Mouse (Mus musculus): ENCODE data around the gene Mettl16. TPM values are rescaled to one million over a fixed set of nuclear protein-coding genes. Genes with fewer than 3 reads are reported as not detected.
"Not testable (repeated sequence)": the region's sequence is repeated elsewhere in the genome, so short reads cannot be mapped to it uniquely, and the experiment has no call there.

Mettl16 gene
- total RNA-seq, 2 experiments from 2014 or later = 9.9 to 14.7 TPM

GRCm38 (mm10) chr11:74771234-74771633, 604 bp downstream of the Mettl16 start:
- no peak for DNase-seq
- intact Hi-C loops (cut with DNase I) = loop anchor here (2.0 kb wide), 1 partner anchor 46 kb away; the partner anchor contains the start of gene Pafah1b1

DNA sequence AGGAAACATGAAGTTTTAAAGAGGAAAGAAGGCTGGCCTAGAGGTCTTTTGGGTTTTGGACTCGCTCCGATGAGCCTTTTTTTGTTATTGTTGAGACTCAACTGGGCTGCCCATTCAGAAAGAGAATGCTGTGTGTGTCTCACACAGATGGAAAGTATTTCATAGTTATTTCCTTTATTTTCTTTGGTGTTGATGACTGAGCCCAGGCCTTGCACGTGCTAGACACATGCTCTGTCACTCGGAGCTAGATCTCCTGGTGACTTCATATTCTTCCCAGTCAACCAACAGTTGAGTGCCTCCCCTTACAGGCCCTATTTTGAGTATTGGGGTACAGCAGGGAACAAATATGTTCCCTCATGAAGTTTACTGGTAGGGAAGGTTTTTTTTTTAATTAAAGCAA, 1.0 kb downstream of the Mettl16 start:
- no peak for DNase-seq
- intact Hi-C loops (cut with DNase I) = loop anchor here (2.0 kb wide), 1 partner anchor 47 kb away; the partner anchor contains the start of gene Pafah1b1

GRCm38 (mm10) chr11:74772386-74772785, 1.8 kb downstream of the Mettl16 start:
- intact Hi-C loops (cut with DNase I) = no loop called here
- no peak for DNase-seq

DNA sequence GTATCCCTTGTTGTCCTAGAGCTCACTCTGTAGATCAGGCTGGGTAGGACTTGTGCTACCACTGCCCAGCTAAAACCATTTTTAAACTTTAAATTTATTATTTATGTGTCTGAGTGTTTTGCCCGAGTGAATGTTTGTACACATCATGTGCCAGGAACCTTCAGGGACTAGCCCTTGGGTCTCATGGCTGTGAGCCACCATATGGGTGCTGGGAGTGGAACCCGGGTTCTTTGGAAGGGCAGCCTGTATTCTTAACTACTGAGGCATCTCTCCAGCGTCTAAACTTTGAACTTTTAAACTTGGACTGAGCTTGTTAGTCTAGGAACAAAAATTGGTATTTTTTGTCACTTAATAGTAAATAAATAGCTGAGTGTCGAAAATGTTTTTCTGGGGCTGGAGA, 22.2 kb downstream of the Mettl16 start:
- DNase-seq = no peak
- intact Hi-C loops (cut with DNase I) = no loop called here

DNA sequence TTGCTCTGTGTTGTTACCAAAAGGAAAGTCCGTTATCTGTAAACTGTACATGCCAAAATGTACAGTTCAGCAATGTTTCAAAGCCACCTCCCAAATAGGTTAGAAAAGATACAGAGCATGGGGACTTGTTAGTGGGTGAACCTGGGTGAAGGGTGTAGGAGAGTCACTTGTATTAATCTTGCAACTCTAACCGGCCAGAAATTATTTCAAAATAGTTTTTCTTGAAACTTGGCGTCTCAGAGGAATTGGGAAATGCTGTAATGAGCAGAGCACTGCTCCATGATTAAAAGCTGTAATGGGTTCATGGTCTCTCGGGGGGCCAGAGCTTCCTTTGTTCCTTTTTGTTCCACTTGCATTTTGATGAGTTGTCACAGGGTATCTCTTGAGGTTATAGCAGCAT, 30.0 kb downstream of the Mettl16 start:
- intact Hi-C loops (cut with DNase I) = no loop called here
- no peak for DNase-seq

GRCm38 (mm10) chr11:74804081-74804627, 33.5 kb downstream of the Mettl16 start:
- intact Hi-C loops (cut with DNase I) = no loop called here
- DNase-seq = no peak

- no peak for DNase-seq
- intact Hi-C loops (cut with DNase I) = no loop called here
These were observed 36.7 kb downstream of the Mettl16 start for GRCm38 (mm10) chr11:74807246-74807882.

- intact Hi-C loops (cut with DNase I) = no loop called here
- DNase-seq = no peak
These were observed 37.7 kb downstream of the Mettl16 start for GRCm38 (mm10) chr11:74808251-74808853.

- intact Hi-C loops (cut with DNase I) = no loop called here
- no peak for DNase-seq
These were observed 39.5 kb downstream of the Mettl16 start for GRCm38 (mm10) chr11:74810134-74810533.

GRCm38 (mm10) chr11:74811027-74811426, 40.4 kb downstream of the Mettl16 start:
- DNase-seq; intact Hi-C loops (cut with DNase I): not testable (repeated sequence)

GRCm38 (mm10) chr11:74811538-74811937, 40.9 kb downstream of the Mettl16 start:
- intact Hi-C loops (cut with DNase I) = no loop called here
- no peak for DNase-seq

- intact Hi-C loops (cut with DNase I) = loop anchor here (2.0 kb wide), 1 partner anchor 177 kb away; no protein-coding TSS in a partner anchor
These were observed 45.2 kb downstream of the Mettl16 start for GRCm38 (mm10) chr11:74815795-74816194.

GRCm38 (mm10) chr11:74820921-74821320, 50.3 kb downstream of the Mettl16 start:
- intact Hi-C loops (cut with DNase I) = loop anchor here (1.0 kb wide), 1 partner anchor 27 kb away; no protein-coding TSS in a partner anchor
- no peak for DNase-seq

More at GRCm38 (mm10) chr11:74815795-74816194, 45.2 kb downstream of the Mettl16 start:
- DNase-seq = peak in 1 of 2 experiments; percentile 22

GRCm38 (mm10) chr11:74821463-74821862, 50.8 kb downstream of the Mettl16 start:
- DNase-seq = peak in 1 of 2 experiments; percentile 60
- intact Hi-C loops (cut with DNase I) = loop anchor here (1.0 kb wide), 1 partner anchor 27 kb away; no protein-coding TSS in a partner anchor

DNA sequence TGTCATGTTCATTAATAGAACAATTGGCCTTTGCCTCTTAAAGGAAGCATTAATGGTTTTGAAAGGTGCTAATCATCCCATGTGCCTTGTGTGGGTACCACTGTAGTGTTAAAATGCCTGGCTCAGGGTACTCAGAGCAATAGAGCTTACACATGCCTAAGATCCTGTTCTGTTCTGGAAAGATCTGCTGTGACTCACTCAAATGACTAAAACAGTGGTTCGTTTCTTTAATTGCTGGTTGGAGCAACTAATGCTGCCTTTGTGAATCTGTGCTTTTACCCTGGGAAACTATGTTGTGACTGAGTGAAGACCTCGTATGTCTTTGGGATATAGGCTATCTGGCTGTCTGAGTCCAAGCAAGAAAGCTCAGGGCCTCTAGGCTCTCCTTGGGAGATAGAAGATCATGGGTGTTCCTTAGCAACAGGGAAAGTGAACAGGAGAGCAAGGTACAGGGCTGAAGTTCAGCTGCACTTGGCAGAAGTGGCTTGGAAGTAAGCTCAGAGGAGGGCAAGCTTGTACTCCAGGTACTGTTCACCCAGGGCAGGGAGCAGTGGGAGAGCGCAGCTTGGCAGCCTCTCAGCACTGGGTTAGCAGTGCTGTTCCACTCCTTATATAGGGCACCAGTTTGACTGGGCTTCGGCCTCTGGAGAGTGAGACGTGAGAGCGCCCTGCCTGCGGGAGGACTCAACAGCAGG, 52.3 kb downstream of the Mettl16 start:
- peak in 1 of 2 experiments; percentile 5 for DNase-seq
- intact Hi-C loops (cut with DNase I) = no loop called here

GRCm38 (mm10) chr11:74826151-74826550, 55.5 kb downstream of the Mettl16 start:
- intact Hi-C loops (cut with DNase I) = no loop called here

GRCm38 (mm10) chr11:74826702-74827101, 56.1 kb downstream of the Mettl16 start:
- DNase-seq = no peak
- intact Hi-C loops (cut with DNase I) = no loop called here

More at GRCm38 (mm10) chr11:74826151-74826550, 55.5 kb downstream of the Mettl16 start:
- DNase-seq = peak in 1 of 2 experiments; percentile 25

DNA sequence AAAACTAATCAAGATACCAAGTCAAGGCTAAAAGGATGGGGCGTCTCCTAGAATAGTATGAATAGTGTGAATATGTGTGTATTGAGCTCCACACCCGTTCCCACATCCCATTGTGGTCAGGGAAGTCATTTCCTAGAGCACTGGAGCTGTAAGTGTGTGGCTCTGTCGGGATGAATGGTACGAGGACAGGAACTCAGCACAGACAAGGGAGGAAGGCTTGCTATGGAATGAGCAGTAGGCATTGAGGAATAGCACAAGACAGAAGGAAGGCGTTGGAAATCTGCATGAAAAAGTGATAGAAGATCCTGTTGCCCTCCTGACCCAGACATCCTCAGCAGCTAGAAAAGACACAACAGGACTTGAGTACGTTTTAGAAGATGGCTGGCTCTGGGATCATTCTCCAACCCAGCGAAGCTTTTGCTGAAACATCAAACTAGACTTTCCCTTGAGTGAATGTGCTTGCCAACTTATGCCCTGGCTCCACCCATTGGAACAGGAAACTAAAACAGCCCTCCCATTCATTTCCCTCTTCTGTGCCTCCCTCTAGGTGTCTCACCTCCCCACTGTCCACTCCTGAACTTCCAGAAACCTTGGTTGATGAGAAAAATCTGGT, 57.3 kb downstream of the Mettl16 start:
- intact Hi-C loops (cut with DNase I) = no loop called here
- DNase-seq = no peak

DNA sequence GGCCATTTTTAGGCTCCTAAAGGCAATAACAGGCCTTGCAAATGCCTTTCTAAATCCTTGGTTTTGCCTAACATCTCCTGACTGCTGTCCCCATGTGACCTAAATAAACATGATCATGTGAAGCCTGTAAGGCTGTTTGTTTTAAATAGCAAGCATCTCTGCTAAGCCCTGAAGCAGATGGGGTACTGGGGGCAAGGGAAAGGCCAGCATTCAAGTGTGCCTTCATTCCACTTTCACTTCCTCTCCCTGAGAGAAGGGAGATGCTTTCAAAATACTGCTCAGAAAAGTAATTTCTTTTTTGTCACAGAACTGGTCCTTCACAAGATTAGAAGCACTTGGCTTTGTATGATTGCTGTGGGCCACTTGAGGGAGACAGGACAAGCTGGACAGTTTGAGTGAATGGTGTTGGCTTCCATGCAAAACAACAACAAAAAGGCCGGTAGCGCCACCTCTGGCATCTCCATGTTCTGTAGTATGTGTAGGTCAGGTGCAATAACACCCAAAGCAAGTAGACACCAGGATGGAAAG, 57.8 kb downstream of the Mettl16 start:
- peak in 1 of 2 experiments; percentile 27 for DNase-seq
- intact Hi-C loops (cut with DNase I) = no loop called here

DNA sequence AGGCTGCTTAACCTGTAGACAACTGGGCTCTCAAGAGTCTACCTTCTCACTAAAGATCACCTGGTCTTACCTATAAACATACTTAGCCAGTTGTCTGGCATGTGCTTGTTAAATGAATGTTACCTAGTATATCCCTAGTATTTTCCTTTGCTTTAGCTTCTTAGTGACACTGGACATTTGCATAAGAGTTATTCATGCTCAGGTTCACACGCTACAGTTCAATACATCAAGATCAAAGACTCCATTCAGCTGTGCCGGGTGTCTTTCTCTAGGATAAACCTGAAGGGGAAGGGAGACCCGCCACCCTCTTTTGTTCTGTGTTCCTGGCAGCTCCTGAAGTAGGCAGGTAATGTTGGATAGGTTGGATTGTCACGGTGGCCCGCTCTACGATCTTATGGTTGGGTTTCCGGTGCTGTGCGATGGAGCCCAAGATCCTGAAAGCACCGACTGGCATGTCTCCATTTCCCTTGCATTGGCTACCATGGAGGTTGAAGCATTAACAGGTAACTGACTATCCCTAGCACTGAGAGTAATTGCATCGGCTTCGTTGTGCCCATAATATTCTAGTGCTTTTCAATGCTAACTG, 58.4 kb downstream of the Mettl16 start:
- intact Hi-C loops (cut with DNase I) = no loop called here
- no peak for DNase-seq

All from heart, postnatal 10 days (tissue).